Mouse (Mus musculus) thymus, adult 2 months (tissue): ENCODE results near the gene Csmd2. TPM values are rescaled to one million over a fixed set of nuclear protein-coding genes. Genes with fewer than 3 reads are reported as not detected.

Experiments used
- DNase-seq: peaks from one replicate; pipeline ENCODE4 v3.0.0; 2021
- H3K27ac ChIP-seq: fragments of 200-500 bp; 2 replicates; pipeline ENCODE4 v1.5.1; 2012; ENCODE audit warnings: low read length, control low read depth; ENCODE audit not compliant: control insufficient read depth, insufficient read depth
- H3K27me3 ChIP-seq: fragments of 200-500 bp; 2 replicates; pipeline ENCODE4 v1.6.1; 2012; ENCODE audit warnings: mild to moderate bottlenecking, low read length, moderate library complexity, mixed read lengths; ENCODE audit not compliant: control insufficient read depth, insufficient read depth
- H3K36me3 ChIP-seq: fragments of 200-500 bp; 2 replicates; pipeline ENCODE4 v1.6.1; 2012; ENCODE audit warnings: mild to moderate bottlenecking, low read length, moderate library complexity; ENCODE audit not compliant: control insufficient read depth, insufficient read depth
- H3K4me1 ChIP-seq: fragments of 200-500 bp; replicated peaks from 2 replicates; pipeline ENCODE4 v1.6.1; 2012; ENCODE audit warnings: low read length; ENCODE audit not compliant: control insufficient read depth, insufficient read depth
- H3K4me3 ChIP-seq: fragments of 200-500 bp; 2 replicates; pipeline ENCODE4 v1.5.1; 2012; ENCODE audit warnings: mild to moderate bottlenecking, low read length, control low read depth, moderate library complexity; ENCODE audit not compliant: control insufficient read depth, insufficient read depth
- CTCF ChIP-seq: fragments of 200-500 bp; IDR thresholded peaks from 2 replicates; pipeline ENCODE4 v1.5.1; 2012; ENCODE audit warnings: mild to moderate bottlenecking, control low read depth, low read length, moderate library complexity, borderline replicate concordance; ENCODE audit not compliant: control insufficient read depth, poor library complexity, insufficient read depth; ENCODE audit errors: extremely low read depth
- POLR2A ChIP-seq: fragments of 200-500 bp; IDR thresholded peaks from 2 replicates; pipeline ENCODE4 v1.6.1; 2012; ENCODE audit warnings: mild to moderate bottlenecking, low read length, control low read depth, moderate library complexity; ENCODE audit not compliant: control insufficient read depth, poor library complexity, insufficient read depth; ENCODE audit errors: extremely low read depth
- WGBS: fragments of 180-500 bp; shearing (Covaris S2); methylation state at CpG from one replicate; pipeline ENCODE4 v1.1.7; 2018; 5-methylcytosine and 5-hydroxymethylcytosine counted together
- polyA plus RNA-seq: library from polyadenylated mRNA; depleted of rRNA; stranded (reverse); fragments of >200 nt; gene quantifications from 2 replicates; pipeline ENCODE4 v1.2.3, GENCODE M21; 2012

The Csmd2 gene
- polyA plus RNA-seq, 1 experiment = 0.50 TPM

GRCm38 (mm10) chr4:128288095-128288494 lies 300.4 kb downstream of the Csmd2 start:
- H3K27ac ChIP-seq = no peak overlapping the region
- H3K27me3 ChIP-seq = no peaks in the 10 kb centered on the region
- H3K36me3 ChIP-seq = no peaks in the 10 kb centered on the region
- WGBS = 87% methylated on average over 7 of the region's 7 CpGs
- no peak for DNase-seq
- no peaks in the 10 kb centered on the region for H3K4me1 ChIP-seq
- TF ChIP-seq POLR2A = no peak
- TF ChIP-seq CTCF = no peak
- H3K4me3 ChIP-seq = no peak overlapping the region

- Histone ChIP-seq H3K4me1 (no peaks in the 10 kb centered on the region), H3K4me3 (no peak overlapping the region), H3K27ac (no peak overlapping the region), H3K36me3 (no peaks in the 10 kb centered on the region), H3K27me3 (no peaks in the 10 kb centered on the region)
- TF ChIP-seq CTCF (no peak), POLR2A (no peak)
- no peak for DNase-seq
- 81% methylated on average over 8 of the region's 8 CpGs for WGBS
Observed at GRCm38 (mm10) chr4:128304049-128304448, 316.4 kb downstream of the Csmd2 start.

- no peak overlapping the region for H3K4me3 ChIP-seq
- TF ChIP-seq POLR2A (no peak), CTCF (no peak)
- no peak for DNase-seq
- no peaks in the 10 kb centered on the region for H3K4me1 ChIP-seq
- H3K36me3 ChIP-seq = no peaks in the 10 kb centered on the region
- WGBS = 91% methylated on average over 8 of the region's 8 CpGs
- no peaks in the 10 kb centered on the region for H3K27me3 ChIP-seq
- no peak overlapping the region for H3K27ac ChIP-seq
Observed at GRCm38 (mm10) chr4:128306011-128306410, 318.4 kb downstream of the Csmd2 start.

- H3K4me1 ChIP-seq = no peaks in the 10 kb centered on the region
- no peak overlapping the region for H3K27ac ChIP-seq
- DNase-seq = no peak
- WGBS = 88% methylated on average over 5 of the region's 5 CpGs
- no peak overlapping the region for H3K4me3 ChIP-seq
- TF ChIP-seq POLR2A (no peak), CTCF (no peak)
- no peaks in the 10 kb centered on the region for H3K36me3 ChIP-seq
- no peaks in the 10 kb centered on the region for H3K27me3 ChIP-seq
Observed at GRCm38 (mm10) chr4:128315328-128315727, 327.7 kb downstream of the Csmd2 start.

- 95% methylated on average over 4 of the region's 4 CpGs for WGBS
- H3K36me3 ChIP-seq = no peaks in the 10 kb centered on the region
- no peak overlapping the region for H3K27ac ChIP-seq
- no peak overlapping the region for H3K4me3 ChIP-seq
- TF ChIP-seq CTCF (no peak), POLR2A (no peak)
- H3K4me1 ChIP-seq = no peaks in the 10 kb centered on the region
- no peak for DNase-seq
- H3K27me3 ChIP-seq = no peaks in the 10 kb centered on the region
Observed at GRCm38 (mm10) chr4:128317951-128318350, 330.3 kb downstream of the Csmd2 start.

GRCm38 (mm10) chr4:128325511-128325910 lies 337.9 kb downstream of the Csmd2 start:
- 80% methylated on average over 2 of the region's 2 CpGs for whole genome bisulfite sequencing
- no peaks in the 10 kb centered on the region for H3K36me3 ChIP-seq
- no peaks in the 10 kb centered on the region for H3K27me3 ChIP-seq
- no peak overlapping the region for H3K4me3 ChIP-seq
- H3K4me1 ChIP-seq = no peaks in the 10 kb centered on the region
- no peak for DNase-seq
- H3K27ac ChIP-seq = no peak overlapping the region
- no peak for TF ChIP-seq POLR2A
- no peak for TF ChIP-seq CTCF

GRCm38 (mm10) chr4:128326755-128327154 lies 339.1 kb downstream of the Csmd2 start:
- Histone ChIP-seq H3K4me1 (no peaks in the 10 kb centered on the region), H3K4me3 (no peak overlapping the region), H3K27ac (no peak overlapping the region), H3K36me3 (no peaks in the 10 kb centered on the region), H3K27me3 (no peaks in the 10 kb centered on the region)
- DNase-seq = no peak
- 82% methylated on average over 4 of the region's 4 CpGs for WGBS
- TF ChIP-seq CTCF (no peak), POLR2A (no peak)
